Mouse (Mus musculus) neural tube, embryonic 12.5 days (tissue): ENCODE results near the gene Slc15a2. TPM values are rescaled to one million over a fixed set of nuclear protein-coding genes. Genes with fewer than 3 reads are reported as not detected.

Experiments used
- ATAC-seq: fragments of 200-750 bp; cut with Nextera tagmentation; 2 replicates; pipeline ENCODE4 v1.8.0; 2017; ENCODE audit warnings: low read depth, mild to moderate bottlenecking, moderate TSS enrichment, moderate library complexity; ENCODE audit not compliant: low FRiP score
- H3K27ac ChIP-seq: fragments of 300-500 bp; sonication (generic); 2 replicates; pipeline ENCODE4 v1.5.1; 2016
- H3K27me3 ChIP-seq: fragments of 300-500 bp; sonication (generic); replicated peaks from 2 replicates; pipeline ENCODE4 v1.6.1; 2016; ENCODE audit warnings: mild to moderate bottlenecking
- H3K36me3 ChIP-seq: fragments of 300-500 bp; sonication (generic); 2 replicates; pipeline ENCODE4 v1.6.1; 2016; ENCODE audit warnings: mild to moderate bottlenecking
- H3K4me1 ChIP-seq: fragments of 300-500 bp; sonication (generic); 2 replicates; pipeline ENCODE4 v1.6.1; 2016
- H3K4me2 ChIP-seq: fragments of 300-500 bp; sonication (generic); replicated peaks from 2 replicates; pipeline ENCODE4 v1.6.1; 2016; ENCODE audit warnings: mild to moderate bottlenecking
- H3K4me3 ChIP-seq: fragments of 300-500 bp; sonication (generic); 2 replicates; pipeline ENCODE4 v1.5.1; 2016
- H3K9ac ChIP-seq: fragments of 300-500 bp; sonication (generic); 2 replicates; pipeline ENCODE4 v1.6.1; 2016; ENCODE audit warnings: mild to moderate bottlenecking
- H3K9me3 ChIP-seq: fragments of 300-500 bp; sonication (generic); 2 replicates; pipeline ENCODE4 v1.6.1; 2016; ENCODE audit warnings: mild to moderate bottlenecking
- WGBS: fragments of 180-500 bp; shearing (Covaris S2); methylation state at CpG from one replicate; pipeline ENCODE4 v1.1.7; 2016; 5-methylcytosine and 5-hydroxymethylcytosine counted together
- microRNA-seq: library from miRNA; unstranded; fragments of <30 nt; microRNA quantifications from one replicate; pipeline ENCODE4, GENCODE M21; 2017
- polyA plus RNA-seq: library from polyadenylated mRNA; unstranded; fragments of >200 nt; fragmentation: Nextera tagmentation; extraction: Ambion mirVana; gene quantifications from 2 replicates; pipeline ENCODE4 v1.2.1, GENCODE M21; 2016

Gene Slc15a2
- polyA plus RNA-seq, 1 experiment from 2014 or later: 5.8 TPM

DNA sequence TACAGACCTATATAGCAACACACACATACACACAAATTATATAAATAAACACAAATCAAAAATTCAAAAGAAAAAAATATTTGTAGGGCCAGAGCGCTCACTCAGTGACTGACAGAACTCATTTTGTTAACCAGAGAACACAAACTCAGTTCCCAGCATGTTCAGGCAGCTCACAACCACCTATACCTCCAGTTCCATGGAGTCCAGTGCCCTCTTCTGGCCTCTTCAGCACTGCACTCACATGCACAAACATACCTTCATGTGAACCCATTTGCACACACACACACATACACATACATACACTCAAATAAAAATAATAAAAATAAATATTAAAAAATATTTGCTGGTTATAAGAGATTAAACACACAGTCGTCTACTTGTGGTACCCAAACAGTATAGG is 74.0 kb downstream of the Slc15a2 start:
- no peaks in the 10 kb centered on the region for H3K4me1 ChIP-seq
- no peaks in the 10 kb centered on the region for H3K36me3 ChIP-seq
- no peak overlapping the region for H3K27ac ChIP-seq
- 91% methylated on average over 2 of the region's 2 CpGs for WGBS
- no peak for ATAC-seq
- no peak overlapping the region for H3K4me2 ChIP-seq
- H3K4me3 ChIP-seq: no peak overlapping the region
- no peak overlapping the region for H3K9ac ChIP-seq
- H3K9me3 ChIP-seq: no peaks in the 10 kb centered on the region
- H3K27me3 ChIP-seq: no peaks in the 10 kb centered on the region

DNA sequence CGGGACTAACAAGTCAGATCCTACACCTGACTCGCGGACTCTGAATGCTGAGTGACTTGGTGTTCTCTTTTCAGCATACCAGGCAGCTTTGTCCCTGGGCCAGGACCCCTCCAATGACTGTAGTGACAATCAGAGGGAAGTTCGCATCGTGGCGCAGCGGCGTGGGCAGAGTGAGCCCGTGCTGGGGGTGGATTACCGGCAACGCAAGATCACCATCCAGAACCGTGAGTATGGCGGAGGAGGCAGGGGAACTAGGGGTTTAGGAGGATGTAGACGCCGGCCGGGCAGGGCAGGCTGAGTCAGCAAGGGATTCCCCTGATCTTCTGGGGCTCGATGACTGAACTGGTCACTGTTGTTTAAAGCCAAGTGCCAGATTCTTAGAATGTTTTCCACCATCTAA is 75.4 kb downstream of the Slc15a2 start:
- no peaks in the 10 kb centered on the region for H3K27me3 ChIP-seq
- ATAC-seq: no peak
- WGBS: 94% methylated on average over 17 of the region's 17 CpGs
- no peaks in the 10 kb centered on the region for H3K36me3 ChIP-seq
- H3K9me3 ChIP-seq: no peaks in the 10 kb centered on the region
- no peaks in the 10 kb centered on the region for H3K4me1 ChIP-seq
- H3K9ac ChIP-seq: no peak overlapping the region
- no peak overlapping the region for H3K4me2 ChIP-seq
- no peak overlapping the region for H3K27ac ChIP-seq
- no peak overlapping the region for H3K4me3 ChIP-seq

DNA sequence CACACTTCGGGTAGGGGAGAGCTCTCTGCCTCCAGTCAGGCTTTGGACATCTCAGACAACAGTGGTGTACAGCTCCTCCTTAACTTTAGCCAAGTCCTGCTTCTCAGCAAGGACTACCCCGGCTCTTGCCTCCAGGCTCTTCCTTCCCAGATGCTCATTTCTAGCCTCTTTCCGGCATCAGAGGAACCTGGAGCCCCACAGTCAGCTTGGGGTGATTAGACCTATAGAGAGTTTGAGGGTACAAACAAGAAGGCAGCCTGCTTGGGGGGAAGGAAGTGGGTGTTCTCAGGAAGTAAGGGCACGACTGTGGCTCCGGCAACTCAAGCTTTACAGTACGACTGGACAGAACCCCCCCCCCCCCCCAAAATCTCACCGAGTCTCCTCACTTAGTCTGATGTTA is 76.0 kb downstream of the Slc15a2 start:
- Histone ChIP-seq H3K4me2 (no peak overlapping the region), H3K36me3 (no peaks in the 10 kb centered on the region), H3K9me3 (no peaks in the 10 kb centered on the region), H3K27ac (no peak overlapping the region), H3K9ac (no peak overlapping the region), H3K27me3 (no peaks in the 10 kb centered on the region), H3K4me1 (no peaks in the 10 kb centered on the region), H3K4me3 (no peak overlapping the region)
- ATAC-seq: no peak
- 84% methylated on average over 7 of the region's 7 CpGs for WGBS

DNA sequence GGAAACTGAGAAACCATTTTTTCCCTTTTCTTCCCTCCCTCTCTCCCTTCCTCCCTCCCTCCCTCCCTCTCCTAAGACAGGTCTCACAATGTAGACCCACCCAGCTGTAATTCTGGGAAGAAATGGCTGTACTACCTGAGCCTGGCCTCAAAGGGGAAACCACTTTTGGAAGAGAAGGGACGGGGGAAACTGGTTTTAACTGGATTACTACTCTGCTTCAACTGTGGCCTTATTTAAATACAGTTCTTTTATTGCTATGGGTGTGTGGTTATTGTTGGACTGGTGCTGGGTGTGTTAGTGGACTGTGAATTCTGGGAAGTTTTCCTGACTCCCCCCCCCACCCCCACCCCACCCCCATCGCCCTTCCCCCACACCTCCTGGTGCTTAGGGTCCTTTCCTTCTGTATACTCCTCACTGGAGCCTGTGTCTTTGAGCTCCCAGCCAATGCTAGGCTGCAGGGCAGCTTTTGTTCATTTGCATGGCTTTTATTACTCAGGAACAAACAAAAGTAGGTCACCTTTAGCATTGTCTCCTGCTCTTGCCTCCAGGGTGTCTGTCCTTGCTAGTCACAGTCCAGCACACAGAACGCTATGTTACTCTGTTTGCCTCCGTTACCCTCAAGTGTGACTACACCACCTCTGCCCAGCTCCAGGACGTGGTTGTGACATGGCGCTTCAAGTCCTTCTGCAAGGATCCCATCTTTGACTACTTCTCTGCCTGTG is 76.9 kb downstream of the Slc15a2 start:
- H3K27me3 ChIP-seq: no peaks in the 10 kb centered on the region
- WGBS: 71% methylated on average over 6 of the region's 6 CpGs
- no peak for ATAC-seq

DNA sequence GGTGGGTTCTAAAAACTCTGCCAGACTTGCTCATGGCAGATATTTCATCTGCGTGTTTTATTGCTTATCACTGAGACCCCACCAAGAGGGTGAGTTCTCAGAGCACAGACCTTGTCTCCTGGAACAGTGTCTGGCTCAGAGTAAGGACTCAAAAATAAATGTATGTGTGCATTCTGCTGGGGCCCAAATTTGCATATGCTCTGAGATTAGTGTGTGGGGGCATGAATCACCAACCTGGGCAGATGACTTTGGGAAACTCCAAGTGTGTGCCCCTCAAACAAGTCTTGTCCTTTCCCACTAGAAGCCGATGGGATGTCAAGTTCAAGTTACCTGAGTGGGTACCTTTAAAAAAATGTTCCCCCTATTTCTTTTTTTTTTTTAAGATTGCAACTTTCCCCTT is 84.3 kb downstream of the Slc15a2 start:
- Histone ChIP-seq H3K4me3 (no peak overlapping the region), H3K4me1 (no peaks in the 10 kb centered on the region), H3K36me3 (no peaks in the 10 kb centered on the region), H3K27me3 (no peaks in the 10 kb centered on the region), H3K27ac (no peak overlapping the region), H3K9me3 (no peaks in the 10 kb centered on the region), H3K9ac (no peak overlapping the region), H3K4me2 (no peak overlapping the region)
- WGBS: 92% methylated on average over 2 of the region's 2 CpGs
- ATAC-seq: no peak

More for the DNA sequence above, 76.9 kb downstream of the Slc15a2 start:
- Histone ChIP-seq H3K4me1 (no peaks in the 10 kb centered on the region), H3K4me2 (no peak overlapping the region), H3K27ac (no peak overlapping the region), H3K36me3 (no peaks in the 10 kb centered on the region), H3K4me3 (no peak overlapping the region), H3K9ac (no peak overlapping the region), H3K9me3 (no peaks in the 10 kb centered on the region)

Small RNA genes within 50 kb of the gene (microRNA-seq; reads per million reads assigned to microRNA genes)
- gene Gm22617: not detected

Other genes starting within 250 kb of the Slc15a2 start
- not detected in 2 replicates for gene Casr, start 222.8 kb downstream of the Slc15a2 start, polyA plus RNA-seq
- 1.00 and 1.2 TPM in 2 replicates for gene Cd86, start 118.9 kb downstream of the Slc15a2 start, polyA plus RNA-seq
- gene Ildr1, start 91.0 kb downstream of the Slc15a2 start, polyA plus RNA-seq: 0.15 TPM in 1 of 2 replicates, not detected in the other
- gene Iqcb1, start 43.4 kb upstream of the Slc15a2 start, polyA plus RNA-seq: 57.6 and 65.3 TPM in 2 replicates
- 0.81 and 1.2 TPM in 2 replicates for gene Eaf2, start 90.0 kb upstream of the Slc15a2 start, polyA plus RNA-seq
- 75.9 and 85.5 TPM in 2 replicates for gene Golgb1, start 90.2 kb upstream of the Slc15a2 start, polyA plus RNA-seq
- 3.2 and 3.6 TPM in 2 replicates for gene Hcls1, start 150.0 kb upstream of the Slc15a2 start, polyA plus RNA-seq
- gene Fbxo40, start 205.5 kb upstream of the Slc15a2 start, polyA plus RNA-seq: 0.05 TPM in 1 of 2 replicates, not detected in the other
- 7.3 and 8.5 TPM in 2 replicates for gene Polq, start 226.8 kb upstream of the Slc15a2 start, polyA plus RNA-seq